Mouse (Mus musculus) erythroblast, embryonic 14.5 days (primary cell): ENCODE results near the gene Fam214a.

Source experiments
- GATA1 ChIP-seq: IDR thresholded peaks from 2 replicates; pipeline ENCODE4 v1.6.1; 2012; ENCODE audit warnings: low read length, inconsistent platforms, mixed read lengths
- TAL1 ChIP-seq: IDR thresholded peaks from 3 replicates; pipeline ENCODE4 v1.6.1; 2012; ENCODE audit warnings: low read length, inconsistent platforms, mixed read lengths

DNA sequence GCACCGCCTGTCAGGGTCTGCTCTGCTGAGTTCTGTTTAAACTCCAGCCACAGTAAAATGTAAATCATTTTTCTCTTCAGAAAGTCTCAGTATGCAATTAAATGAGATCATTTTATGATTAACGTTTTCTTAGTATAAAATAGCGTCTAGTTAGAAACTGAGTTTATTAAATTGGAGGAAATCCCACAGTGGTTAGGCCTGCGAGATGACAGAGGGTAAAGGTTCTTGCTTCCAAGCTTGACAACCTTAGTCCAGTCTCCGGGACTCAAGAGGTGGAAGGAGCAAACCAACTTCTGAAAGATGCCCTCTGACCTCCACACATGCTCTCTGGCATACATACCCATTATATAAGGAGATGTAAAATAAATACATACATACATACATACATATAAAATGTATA, 102.4 kb downstream of the Fam214a start:
- TF ChIP-seq GATA1 (no peak), TAL1 (no peak)
